Mouse (Mus musculus) heart, embryonic 10.5 days (tissue): ENCODE results near the gene Sc5d. TPM values are rescaled to one million over a fixed set of nuclear protein-coding genes. Genes with fewer than 3 reads are reported as not detected.
A peak's percentile ranks its signal among the peaks of the same experiment; 100 is the strongest.

Experiments
- DNase-seq: peaks from one replicate; pipeline ENCODE4 v3.0.0-alpha.2; 2017; ENCODE audit warnings: low spot score
- H3K27ac ChIP-seq: fragments of 300-500 bp; sonication (generic); 2 replicates; pipeline ENCODE4 v1.5.1; 2016; ENCODE audit warnings: mild to moderate bottlenecking
- H3K27me3 ChIP-seq: fragments of 300-500 bp; sonication (generic); 2 replicates; pipeline ENCODE4 v1.6.1; 2016; ENCODE audit warnings: mild to moderate bottlenecking; ENCODE audit not compliant: poor library complexity, insufficient read depth, severe bottlenecking
- H3K36me3 ChIP-seq: fragments of 300-500 bp; sonication (generic); 2 replicates; pipeline ENCODE4 v1.6.1; 2016; ENCODE audit warnings: mild to moderate bottlenecking, moderate library complexity
- H3K4me1 ChIP-seq: fragments of 300-500 bp; sonication (generic); 2 replicates; pipeline ENCODE4 v1.6.1; 2016; ENCODE audit warnings: mild to moderate bottlenecking
- H3K4me3 ChIP-seq: fragments of 300-500 bp; sonication (generic); 2 replicates; pipeline ENCODE4 v1.5.1; 2016; ENCODE audit warnings: mild to moderate bottlenecking, moderate library complexity
- H3K9me3 ChIP-seq: fragments of 300-500 bp; sonication (generic); 2 replicates; pipeline ENCODE4 v1.6.1; 2016; ENCODE audit warnings: mild to moderate bottlenecking, moderate library complexity
- WGBS: fragments of 180-500 bp; shearing (Covaris S2); methylation state at CpG from one replicate; pipeline ENCODE4 v1.1.7; 2016; 5-methylcytosine and 5-hydroxymethylcytosine counted together
- polyA plus RNA-seq: library from polyadenylated mRNA; unstranded; fragments of >200 nt; fragmentation: Nextera tagmentation; extraction: Ambion mirVana; gene quantifications from 2 replicates; pipeline ENCODE4 v1.2.1, GENCODE M21; 2016

Sc5d gene
- polyA plus RNA-seq, 1 experiment from 2014 or later = 58.1 TPM

GRCm38 (mm10) chr9:42244173-42244572, 19.9 kb downstream of the Sc5d start:
- H3K4me3 ChIP-seq = no peak overlapping the region
- no peaks in the 10 kb centered on the region for H3K4me1 ChIP-seq
- no peak overlapping the region for H3K27ac ChIP-seq
- 0 out of 2 replicates have a peak, but pooled peaks cover 3% of the 10 kb centered on the region for H3K27me3 ChIP-seq
- H3K9me3 ChIP-seq = no peaks in the 10 kb centered on the region
- H3K36me3 ChIP-seq = no peaks in the 10 kb centered on the region
- DNase-seq = no peak
- 76% methylated on average over 5 of the region's 5 CpGs for WGBS

- Histone ChIP-seq H3K9me3 (no peaks in the 10 kb centered on the region), H3K4me1 (no peaks in the 10 kb centered on the region), H3K36me3 (no peaks in the 10 kb centered on the region), H3K27me3 (0 out of 2 replicates have a peak, but pooled peaks cover 3% of the 10 kb centered on the region), H3K27ac (no peak overlapping the region), H3K4me3 (no peak overlapping the region)
- WGBS = 83% methylated on average over 3 of the region's 3 CpGs
- no peak for DNase-seq
Measured at GRCm38 (mm10) chr9:42241021-42241420, 23.0 kb downstream of the Sc5d start.

DNA sequence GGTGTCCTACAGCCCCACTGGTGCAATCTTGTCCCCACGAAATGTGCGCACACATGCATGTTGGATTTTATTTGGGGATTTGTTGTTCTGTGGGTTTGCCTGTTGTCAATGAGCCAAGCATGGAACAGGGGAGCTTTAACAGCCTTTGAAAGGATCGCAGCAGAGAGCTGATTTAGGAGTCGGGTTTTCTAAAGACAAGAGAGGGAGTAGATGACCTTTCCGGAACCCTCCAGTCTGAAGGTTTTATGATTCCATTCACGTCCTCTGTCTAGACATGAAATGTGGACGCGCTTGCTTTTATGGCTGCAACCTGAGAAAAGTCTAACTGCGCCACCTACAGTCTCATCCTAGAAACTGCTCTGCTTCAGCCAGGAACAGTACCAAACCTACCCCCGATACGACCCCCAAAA, 23.5 kb downstream of the Sc5d start:
- WGBS = 34% methylated on average over 11 of the region's 11 CpGs
- Histone ChIP-seq H3K27me3 (0 out of 2 replicates have a peak, but pooled peaks cover 3% of the 10 kb centered on the region), H3K4me3 (no peak overlapping the region), H3K9me3 (no peaks in the 10 kb centered on the region), H3K4me1 (no peaks in the 10 kb centered on the region), H3K27ac (no peak overlapping the region), H3K36me3 (no peaks in the 10 kb centered on the region)
- no peak for DNase-seq

GRCm38 (mm10) chr9:42238827-42239226, 25.2 kb downstream of the Sc5d start:
- DNase-seq = no peak
- H3K4me1 ChIP-seq = no peaks in the 10 kb centered on the region
- H3K36me3 ChIP-seq = no peaks in the 10 kb centered on the region
- no peak overlapping the region for H3K4me3 ChIP-seq
- 0 out of 2 replicates have a peak, but pooled peaks cover 3% of the 10 kb centered on the region for H3K27me3 ChIP-seq
- H3K27ac ChIP-seq = no peak overlapping the region
- 70% methylated on average over 4 of the region's 4 CpGs for WGBS
- no peaks in the 10 kb centered on the region for H3K9me3 ChIP-seq

DNA sequence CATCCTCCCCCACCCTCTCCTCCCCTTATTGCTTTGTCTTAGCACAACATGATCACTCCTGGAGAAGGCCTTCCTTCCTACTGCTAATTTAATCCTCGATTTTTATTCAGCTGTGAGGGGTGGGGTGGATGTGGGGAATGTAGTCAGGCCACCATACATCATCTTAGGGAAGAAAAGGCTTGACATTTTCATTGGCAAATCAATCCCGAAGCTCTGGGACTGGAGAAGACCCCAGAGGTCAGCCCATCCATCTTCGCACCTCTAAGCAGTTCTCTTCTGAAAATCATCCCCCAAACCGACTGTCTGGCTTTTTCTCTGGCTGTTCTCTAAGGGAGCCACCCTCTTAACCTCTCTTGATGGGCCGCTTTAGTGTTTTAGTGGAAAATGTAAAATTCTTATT, 32.9 kb downstream of the Sc5d start:
- DNase-seq = no peak
- 72% methylated on average over 5 of the region's 5 CpGs for WGBS
- H3K9me3 ChIP-seq = no peaks in the 10 kb centered on the region

DNA sequence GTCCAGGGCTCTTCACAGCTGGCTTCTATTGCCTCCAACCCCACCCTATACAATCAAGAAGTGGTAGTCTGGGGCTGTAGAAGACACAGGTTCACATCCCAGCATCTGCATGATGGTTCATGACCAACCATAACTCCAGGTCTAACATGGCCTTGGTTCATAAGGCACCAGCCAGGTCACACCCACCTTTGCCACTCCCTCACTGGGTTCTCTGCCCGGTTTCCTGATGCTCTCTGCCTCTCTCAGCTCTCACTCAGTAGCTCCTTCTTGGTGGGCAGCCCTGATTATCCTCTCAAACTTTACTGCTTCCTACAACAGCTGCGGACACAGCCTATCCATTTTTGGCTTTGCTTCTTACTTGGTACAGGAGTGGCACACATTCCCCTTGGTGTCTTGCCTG, 33.7 kb downstream of the Sc5d start:
- Histone ChIP-seq H3K9me3 (no peaks in the 10 kb centered on the region), H3K27me3 (no peaks in the 10 kb centered on the region), H3K4me1 (peaks cover 28% of the 10 kb centered on the region), H3K4me3 (no peak overlapping the region), H3K36me3 (no peaks in the 10 kb centered on the region), H3K27ac (no peak overlapping the region)
- 81% methylated on average over 2 of the region's 2 CpGs for WGBS
- no peak for DNase-seq

More for the DNA sequence above, 32.9 kb downstream of the Sc5d start:
- Histone ChIP-seq H3K27ac (no peak overlapping the region), H3K27me3 (no peaks in the 10 kb centered on the region), H3K4me1 (peaks cover 28% of the 10 kb centered on the region), H3K4me3 (no peak overlapping the region), H3K36me3 (no peaks in the 10 kb centered on the region)

- no peaks in the 10 kb centered on the region for H3K27me3 ChIP-seq
- peaks cover 28% of the 10 kb centered on the region for H3K4me1 ChIP-seq
- H3K27ac ChIP-seq = peak overlapping the region; percentile 57; the same call in 1 of the 2 replicates
- no peak for DNase-seq
- no peaks in the 10 kb centered on the region for H3K36me3 ChIP-seq
- H3K9me3 ChIP-seq = no peaks in the 10 kb centered on the region
- no peak overlapping the region for H3K4me3 ChIP-seq
- 59% methylated on average over 12 of the region's 12 CpGs for WGBS
Measured at GRCm38 (mm10) chr9:42229465-42230110, 34.5 kb downstream of the Sc5d start.

DNA sequence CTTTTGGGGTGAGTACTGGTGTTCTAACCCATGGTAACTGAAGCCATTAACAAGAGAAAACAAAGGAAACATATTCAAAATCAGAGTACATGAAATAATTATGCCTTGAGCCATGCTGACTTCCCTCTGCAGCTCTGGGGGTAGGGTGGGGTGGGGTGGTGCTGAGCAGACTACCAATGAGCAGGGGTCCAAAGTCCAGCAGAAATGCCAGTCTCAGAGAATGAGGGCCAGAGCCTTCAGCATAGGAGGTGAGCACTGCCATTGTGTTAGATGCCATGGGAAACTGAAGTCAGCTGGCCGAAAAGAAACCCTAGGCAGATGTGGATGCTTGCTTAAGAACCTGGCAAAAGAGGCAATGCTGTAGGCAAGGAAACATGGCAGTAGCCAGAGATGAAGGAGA, 36.3 kb downstream of the Sc5d start:
- H3K27ac ChIP-seq = peak overlapping the region; percentile 33; the same call in 1 of the 2 replicates
- 73% methylated on average over 1 of the region's 1 CpGs for WGBS
- no peaks in the 10 kb centered on the region for H3K27me3 ChIP-seq

DNA sequence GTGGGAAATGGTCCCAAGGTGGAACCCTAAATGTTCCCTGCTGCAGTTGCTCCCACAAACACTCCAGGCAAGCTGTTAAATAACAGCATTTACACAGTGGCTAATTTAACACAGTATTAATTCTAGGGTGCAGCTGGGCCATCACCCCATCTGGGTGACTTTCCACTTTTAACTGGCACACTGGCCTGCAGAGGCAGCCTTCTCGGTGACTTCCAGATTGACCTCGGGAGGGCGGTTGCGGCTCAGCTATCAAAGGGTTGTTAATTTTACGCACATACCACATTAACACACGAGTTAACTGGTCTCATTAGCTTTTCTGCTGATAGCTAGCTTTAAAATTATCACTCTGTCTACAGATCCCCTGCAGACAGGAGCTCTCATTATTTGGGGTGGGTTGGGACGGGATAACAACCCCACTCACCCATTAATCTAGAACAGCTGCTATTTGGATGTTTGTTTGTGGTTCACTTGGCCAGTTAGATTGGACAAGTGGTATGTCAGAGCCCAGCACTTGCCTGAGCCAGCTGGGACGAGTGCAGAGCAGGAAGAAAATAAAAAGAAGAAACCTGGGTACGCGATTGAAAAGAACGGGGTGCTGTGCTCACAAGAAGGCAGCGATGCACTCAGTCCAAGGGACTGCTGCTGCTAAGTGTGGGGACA, 44.9 kb downstream of the Sc5d start:
- Histone ChIP-seq H3K9me3 (no peaks in the 10 kb centered on the region), H3K36me3 (no peaks in the 10 kb centered on the region), H3K27me3 (0 out of 2 replicates have a peak, but pooled peaks cover 3% of the 10 kb centered on the region), H3K4me1 (no peaks in the 10 kb centered on the region), H3K27ac (no peak overlapping the region), H3K4me3 (no peak overlapping the region)
- WGBS = 68% methylated on average over 12 of the region's 12 CpGs
- no peak for DNase-seq

More for the DNA sequence above, 36.3 kb downstream of the Sc5d start:
- no peaks in the 10 kb centered on the region for H3K36me3 ChIP-seq
- H3K9me3 ChIP-seq = no peaks in the 10 kb centered on the region
- peaks cover 28% of the 10 kb centered on the region for H3K4me1 ChIP-seq
- DNase-seq = no peak
- no peak overlapping the region for H3K4me3 ChIP-seq

GRCm38 (mm10) chr9:42217685-42218084, 46.4 kb downstream of the Sc5d start:
- Histone ChIP-seq H3K4me3 (no peak overlapping the region), H3K27me3 (0 out of 2 replicates have a peak, but pooled peaks cover 3% of the 10 kb centered on the region), H3K36me3 (no peaks in the 10 kb centered on the region), H3K4me1 (no peaks in the 10 kb centered on the region), H3K9me3 (no peaks in the 10 kb centered on the region), H3K27ac (no peak overlapping the region)
- WGBS = 79% methylated on average over 10 of the region's 10 CpGs
- DNase-seq = no peak

GRCm38 (mm10) chr9:42214116-42214515, 49.9 kb downstream of the Sc5d start:
- H3K27ac ChIP-seq = no peak overlapping the region
- 53% methylated on average over 1 of the region's 1 CpGs for WGBS

DNA sequence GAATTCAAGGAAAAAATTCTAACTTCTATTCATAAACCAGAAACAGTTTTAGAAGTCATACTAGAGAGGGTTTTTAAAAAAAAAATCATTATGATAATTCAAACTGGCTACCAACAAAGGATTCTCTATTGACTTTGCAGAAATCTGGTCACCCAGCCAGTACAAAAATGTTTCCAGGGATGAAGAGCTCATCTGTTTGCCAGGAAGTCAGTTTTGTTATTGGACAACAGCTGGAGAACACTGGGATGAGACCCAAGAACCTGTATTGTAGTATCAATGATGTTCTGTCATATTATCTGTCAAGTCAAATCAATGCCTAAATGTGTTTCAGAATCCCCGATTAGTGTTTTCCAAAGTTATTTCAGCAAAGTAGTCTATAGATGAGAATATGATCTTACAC, 50.9 kb downstream of the Sc5d start:
- Histone ChIP-seq H3K27ac (no peak overlapping the region), H3K4me3 (no peak overlapping the region), H3K27me3 (no peaks in the 10 kb centered on the region), H3K36me3 (no peaks in the 10 kb centered on the region), H3K4me1 (peaks cover 21% of the 10 kb centered on the region), H3K9me3 (no peaks in the 10 kb centered on the region)
- DNase-seq = no peak
- 92% methylated on average over 1 of the region's 1 CpGs for WGBS

More at GRCm38 (mm10) chr9:42214116-42214515, 49.9 kb downstream of the Sc5d start:
- no peaks in the 10 kb centered on the region for H3K27me3 ChIP-seq
- no peaks in the 10 kb centered on the region for H3K9me3 ChIP-seq
- H3K36me3 ChIP-seq = no peaks in the 10 kb centered on the region
- H3K4me3 ChIP-seq = no peak overlapping the region
- no peak for DNase-seq
- H3K4me1 ChIP-seq = peaks cover 16% of the 10 kb centered on the region

DNA sequence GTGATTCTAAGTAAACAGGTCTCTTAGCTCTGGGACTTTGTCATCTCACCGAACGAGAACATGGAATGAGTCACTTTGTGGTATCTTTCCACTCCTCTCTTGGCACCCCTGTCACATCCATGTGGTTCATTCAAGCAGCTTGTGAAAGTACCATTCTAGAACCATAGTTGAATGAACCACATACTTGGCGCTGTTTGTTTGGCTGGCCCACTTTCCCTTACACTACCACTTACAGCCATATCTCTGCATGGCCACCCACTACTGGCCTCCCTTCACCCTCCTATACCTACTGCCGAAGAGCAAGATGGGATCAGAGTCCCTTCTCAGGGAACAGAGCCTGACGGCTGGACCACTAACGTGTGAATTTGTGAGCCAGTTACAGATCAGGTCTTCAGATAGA, 54.4 kb downstream of the Sc5d start:
- H3K4me1 ChIP-seq = peaks cover 21% of the 10 kb centered on the region
- no peak overlapping the region for H3K4me3 ChIP-seq
- no peaks in the 10 kb centered on the region for H3K36me3 ChIP-seq
- WGBS = 63% methylated on average over 6 of the region's 6 CpGs
- H3K27me3 ChIP-seq = no peaks in the 10 kb centered on the region
- H3K9me3 ChIP-seq = no peaks in the 10 kb centered on the region
- no peak overlapping the region for H3K27ac ChIP-seq
- no peak for DNase-seq
